In the genomic region with DNA sequence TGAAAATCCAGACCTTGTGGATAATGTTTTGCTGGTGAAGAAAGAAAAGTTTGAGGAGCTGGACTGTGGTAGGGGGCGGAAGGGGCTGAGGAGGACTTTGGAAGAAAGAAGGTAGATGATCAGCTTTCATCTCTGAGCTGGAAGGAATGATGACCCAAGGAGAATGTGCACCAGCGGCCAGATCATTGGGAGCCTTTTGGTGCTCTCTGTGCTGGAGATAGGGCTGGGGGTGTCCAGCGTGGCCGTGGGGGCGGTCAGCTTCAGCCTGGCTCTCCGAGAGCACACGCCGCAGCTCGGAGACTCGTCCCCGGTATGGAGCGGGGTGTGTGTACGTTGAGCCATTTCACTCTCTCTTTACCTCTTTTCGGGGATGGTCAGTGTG, we compare ENCODE assay signal across 8 mouse cellular contexts. TPM values are rescaled to one million over a fixed set of nuclear protein-coding genes. Genes with fewer than 3 reads are reported as not detected.
DNase-seq lines count a peak whose midpoint lies in the region; TF ChIP-seq lines count a peak whose summit lies in the region.

No protein-coding gene starts in this region.

- TF ChIP-seq CTCF in testis, adult 2 months (IDR thresholded peaks at IDR 0.05; ENCODE audit: control insufficient read depth, insufficient read depth, insufficient replicate concordance, low read depth, low read length), result no peak

- H3K9me3 ChIP-seq in limb, embryonic 10.5 days (replicated peaks), result no peaks in the 10 kb centered on the region

- whole genome bisulfite sequencing in limb, embryonic 10.5 days, result 5% methylated on average over 14 of the region's 14 CpGs

- peaks cover 3% of the 10 kb centered on the region; the same call in 1 of the 2 replicates for H3K4me1 ChIP-seq in testis, adult 2 months (ENCODE audit: control insufficient read depth, insufficient read depth, low read length)
- peaks cover 14% of the 10 kb centered on the region for H3K4me1 ChIP-seq in limb, embryonic 10.5 days

- no peaks in the 10 kb centered on the region for H3K27me3 ChIP-seq in testis, adult 2 months (ENCODE audit: control insufficient read depth, insufficient read depth, low read length)
- H3K27me3 ChIP-seq in limb, embryonic 10.5 days (ENCODE audit: low read depth, poor library complexity, severe bottlenecking), result peaks cover 30% of the 10 kb centered on the region

- no peak overlapping the region for H3K27ac ChIP-seq in testis, adult 2 months (ENCODE audit: control insufficient read depth, insufficient read depth, low read depth, low read length)
- H3K27ac ChIP-seq in limb, embryonic 10.5 days, result peak overlapping the region; percentile 53; the same call in 1 of the 2 replicates

- TF ChIP-seq POLR2A in testis, adult 2 months (IDR thresholded peaks at IDR 0.05; ENCODE audit: control insufficient read depth, low read depth, low read length), result no peak

- H3K36me3 ChIP-seq in testis, adult 2 months (ENCODE audit: control insufficient read depth, insufficient read depth, low read length), result no peaks in the 10 kb centered on the region
- no peaks in the 10 kb centered on the region for H3K36me3 ChIP-seq in limb, embryonic 10.5 days

- peak overlapping the region; percentile 19 for H3K4me3 ChIP-seq in testis, adult 2 months (ENCODE audit: control insufficient read depth, low read depth, low read length)
- H3K4me3 ChIP-seq in limb, embryonic 10.5 days, result peak overlapping the region; percentile 56

- peak; percentile 25 to 29 for DNase-seq in frontal cortex, postnatal 36 days (ENCODE audit: low spot score in 2 of 2)
- no peak for DNase-seq in frontal cortex, postnatal 10 days (ENCODE audit: low spot score in 2 of 2)
- DNase-seq in testis, postnatal 14 days (ENCODE audit: low spot score), result no peak
- DNase-seq in limb, embryonic 10.5 days (ENCODE audit: low spot score), result no peak
- DNase-seq in right cerebral cortex, postnatal 14 days, result peak; percentile 7
- no peak for DNase-seq in c-Kit-positive CD71-positive TER-119-positive erythroid progenitor cells, embryonic 14.5 days (ENCODE audit: low spot score)
- no peak for DNase-seq in adrenal gland, adult 2 months

RNA-seq across cellular contexts. Expression of a gene that starts 0.7 kb away (rescaled TPM):
- polyA plus RNA-seq in testis, adult 2 months (2012; rRNA removed), result not detected in 2 replicates
- polyA plus RNA-seq in limb, embryonic 10.5 days (2016; fragmentation: Nextera tagmentation; extraction: Ambion mirVana), result 0.15 TPM in 1 of 2 replicates, not detected in the other
- total RNA-seq in adrenal gland, adult 2 months (2021), result 10 to 100 TPM in 1 of 2 experiments, 1 to 10 TPM in 1; 3.6 to 10.1 TPM
- 0.07 and 0.93 TPM in 2 replicates for polyA plus RNA-seq in adrenal gland, adult 2 months (2012; rRNA removed)

Comparison
In these comparisons a context has a peak if more than half of its experiments do, and no peak if none do; other contexts are left out.
1. DNase-seq: peak in frontal cortex, postnatal 36 days (2 of 2) and right cerebral cortex, postnatal 14 days (single experiment); none in frontal cortex, postnatal 10 days (0 of 2), testis, postnatal 14 days (single experiment), limb, embryonic 10.5 days (single experiment), c-Kit-positive CD71-positive TER-119-positive erythroid progenitor cells, embryonic 14.5 days (single experiment) and adrenal gland, adult 2 months (single experiment).